Mouse (Mus musculus) lung, postnatal 25 days (tissue): ENCODE results near the gene Ccdc106.
A peak's percentile ranks its signal among the peaks of the same experiment; 100 is the strongest.
"Not testable (repeated sequence)": the region's sequence is repeated elsewhere in the genome, so short reads cannot be mapped to it uniquely, and the experiment has no call there.

Source experiments
- DNase-seq: peaks from one replicate; pipeline ENCODE4 v3.0.0; 2022; ENCODE audit warnings: low spot score

Gene Ccdc106

GRCm38 (mm10) chr7:5020000-5020681, at the start of gene Ccdc106, which contains the start of gene Zfp865:
TSS of gene Ccdc106 (plus strand) at chr7:5020553.
TSS of gene Zfp865 (plus strand) at chr7:5020376.
- DNase-seq, result peak; percentile 99

GRCm38 (mm10) chr7:4971068-4971467, 49.3 kb upstream of the Ccdc106 start, which contains the start of gene Sbk3:
TSS of gene Sbk3 (minus strand) at chr7:4971168.
- DNase-seq, result no peak

GRCm38 (mm10) chr7:4971710-4972109, 48.6 kb upstream of the Ccdc106 start:
- peak; percentile 53 for DNase-seq

GRCm38 (mm10) chr7:4972321-4973047, 47.9 kb upstream of the Ccdc106 start:
- DNase-seq, result peak; percentile 63

GRCm38 (mm10) chr7:4975455-4975854, 44.9 kb upstream of the Ccdc106 start:
- DNase-seq, result no peak

GRCm38 (mm10) chr7:4976832-4977231, 43.5 kb upstream of the Ccdc106 start:
- DNase-seq, result no peak

- DNase-seq, result no peak
Observed at GRCm38 (mm10) chr7:4988250-4988649, 32.1 kb upstream of the Ccdc106 start.

- DNase-seq, result no peak
Observed at GRCm38 (mm10) chr7:4993347-4993998, 26.9 kb upstream of the Ccdc106 start.

GRCm38 (mm10) chr7:4993999-4994788, 26.2 kb upstream of the Ccdc106 start:
- DNase-seq, result no peak

- DNase-seq, result no peak
Observed at GRCm38 (mm10) chr7:4995268-4996002, 24.9 kb upstream of the Ccdc106 start.

GRCm38 (mm10) chr7:4996003-4996895, 24.1 kb upstream of the Ccdc106 start, which contains the start of gene Zfp579:
TSS of gene Zfp579 (minus strand) at chr7:4996158.
- DNase-seq, result peak; percentile 89

GRCm38 (mm10) chr7:4996934-4997333, 23.4 kb upstream of the Ccdc106 start:
- DNase-seq, result no peak

GRCm38 (mm10) chr7:4999876-5000275, 20.5 kb upstream of the Ccdc106 start:
- no peak for DNase-seq

- not testable (repeated sequence) for DNase-seq
Observed at GRCm38 (mm10) chr7:5002876-5003275, 17.5 kb upstream of the Ccdc106 start.

- no peak for DNase-seq
Observed at GRCm38 (mm10) chr7:5008229-5008628, 12.1 kb upstream of the Ccdc106 start.

GRCm38 (mm10) chr7:5012681-5013513, 7.5 kb upstream of the Ccdc106 start:
- DNase-seq, result peak; percentile 47

- DNase-seq, result peak; percentile 97
Observed at GRCm38 (mm10) chr7:5014251-5015117, 5.9 kb upstream of the Ccdc106 start, which contains the start of the genes Zfp524 and Fiz1. TSS of gene Zfp524 (plus strand) at chr7:5014415. TSS of gene Fiz1 (minus strand) at chr7:5014697.
